Mouse (Mus musculus): Measurements from ENCODE around the gene Plch1. TPM values are rescaled to one million over a fixed set of nuclear protein-coding genes. Genes with fewer than 3 reads are reported as not detected.

The Plch1 gene
- polyA plus RNA-seq, 1 experiment, result 0.01 TPM

GRCm38 (mm10) chr3:63692727-63693126 lies 206.5 kb downstream of the Plch1 start:
- no peak overlapping the region for H3ac ChIP-seq (ENCODE audit: control insufficient read depth, insufficient read length)
- TF ChIP-seq REST (IDR thresholded peaks at IDR 0.05; ENCODE audit: insufficient read depth, insufficient read length), result no peak
- no peak for TF ChIP-seq SRF (IDR thresholded peaks at IDR 0.05; ENCODE audit: control insufficient read depth, insufficient read length, low read depth)
- TF ChIP-seq MAX (IDR thresholded peaks at IDR 0.05; ENCODE audit: low read depth), result no peak
- TF ChIP-seq MYOG (IDR thresholded peaks at IDR 0.05; ENCODE audit: control insufficient read depth in 1 of 3, insufficient read depth in 1 of 3, insufficient read length in 2 of 3, low read depth in 2 of 3), result no peak
- TF ChIP-seq USF1 (IDR thresholded peaks at IDR 0.05; ENCODE audit: low read depth), result no peak
- TF ChIP-seq TCF3 (IDR thresholded peaks at IDR 0.05; ENCODE audit: insufficient read length, low read depth), result no peak
- no peak for TF ChIP-seq POLR2A (IDR thresholded peaks at IDR 0.05; ENCODE audit: insufficient read length, low read depth)
- TF ChIP-seq CEBPB (IDR thresholded peaks at IDR 0.05; ENCODE audit: insufficient read depth, poor library complexity, severe bottlenecking), result no peak
- no peak for TF ChIP-seq TCF12 (IDR thresholded peaks at IDR 0.05; ENCODE audit: insufficient read depth, poor library complexity, severe bottlenecking)
- TF ChIP-seq E2F4 (IDR thresholded peaks at IDR 0.05; ENCODE audit: insufficient read depth), result no peak
- no peak for TF ChIP-seq MYOD1 (IDR thresholded peaks at IDR 0.05; ENCODE audit: control insufficient read depth in 1 of 3, insufficient read length in 2 of 3, low read depth in 2 of 3)
- TF ChIP-seq POLR2AphosphoS2 (IDR thresholded peaks at IDR 0.05; ENCODE audit: insufficient read length, low read depth), result no peak
- no peaks in the 10 kb centered on the region for H3K79me2 ChIP-seq (ENCODE audit: control insufficient read depth, insufficient read depth)
- H3K4me3 ChIP-seq, result no peak overlapping the region
- H3K36me3 ChIP-seq (ENCODE audit: control insufficient read depth, insufficient read depth), result no peaks in the 10 kb centered on the region
- H3K4me2 ChIP-seq (ENCODE audit: low read depth), result no peak overlapping the region
- no peaks in the 10 kb centered on the region for H3K27me3 ChIP-seq (ENCODE audit: control insufficient read depth, insufficient read depth, insufficient read length)

- no peaks in the 10 kb centered on the region for H3K36me3 ChIP-seq (ENCODE audit: control insufficient read depth, insufficient read depth)
- no peaks in the 10 kb centered on the region for H3K79me2 ChIP-seq (ENCODE audit: control insufficient read depth, insufficient read depth)
- H3K4me2 ChIP-seq (ENCODE audit: low read depth), result no peak overlapping the region
- H3ac ChIP-seq (ENCODE audit: control insufficient read depth, insufficient read length), result no peak overlapping the region
- no peak for TF ChIP-seq MYOG (IDR thresholded peaks at IDR 0.05; ENCODE audit: control insufficient read depth in 1 of 3, insufficient read depth in 1 of 3, insufficient read length in 2 of 3, low read depth in 2 of 3)
- no peak for TF ChIP-seq TCF3 (IDR thresholded peaks at IDR 0.05; ENCODE audit: insufficient read length, low read depth)
- no peak for TF ChIP-seq USF1 (IDR thresholded peaks at IDR 0.05; ENCODE audit: low read depth)
- no peak for TF ChIP-seq SRF (IDR thresholded peaks at IDR 0.05; ENCODE audit: control insufficient read depth, insufficient read length, low read depth)
- no peak for TF ChIP-seq CEBPB (IDR thresholded peaks at IDR 0.05; ENCODE audit: insufficient read depth, poor library complexity, severe bottlenecking)
- no peak for TF ChIP-seq TCF12 (IDR thresholded peaks at IDR 0.05; ENCODE audit: insufficient read depth, poor library complexity, severe bottlenecking)
- TF ChIP-seq REST (IDR thresholded peaks at IDR 0.05; ENCODE audit: insufficient read depth, insufficient read length), result no peak
- no peak for TF ChIP-seq POLR2A (IDR thresholded peaks at IDR 0.05; ENCODE audit: insufficient read length, low read depth)
- TF ChIP-seq E2F4 (IDR thresholded peaks at IDR 0.05; ENCODE audit: insufficient read depth), result no peak
- no peak for TF ChIP-seq MYOD1 (IDR thresholded peaks at IDR 0.05; ENCODE audit: control insufficient read depth in 1 of 3, insufficient read length in 2 of 3, low read depth in 2 of 3)
- H3K4me3 ChIP-seq, result no peak overlapping the region
- no peaks in the 10 kb centered on the region for H3K27me3 ChIP-seq (ENCODE audit: control insufficient read depth, insufficient read depth, insufficient read length)
Observed at GRCm38 (mm10) chr3:63668779-63669178, 230.5 kb downstream of the Plch1 start.

- Histone ChIP-seq H3K79me2 (ENCODE audit: control insufficient read depth, insufficient read depth) (no peaks in the 10 kb centered on the region), H3K27me3 (ENCODE audit: control insufficient read depth, insufficient read depth, insufficient read length) (no peaks in the 10 kb centered on the region), H3K4me3 (no peak overlapping the region), H3ac (ENCODE audit: control insufficient read depth, insufficient read length) (no peak overlapping the region), H3K4me2 (ENCODE audit: low read depth) (no peak overlapping the region), H3K36me3 (ENCODE audit: control insufficient read depth, insufficient read depth) (no peaks in the 10 kb centered on the region)
- TF ChIP-seq POLR2A (IDR thresholded peaks at IDR 0.05; ENCODE audit: insufficient read length, low read depth) (no peak), MYOG (IDR thresholded peaks at IDR 0.05; ENCODE audit: control insufficient read depth in 1 of 3, insufficient read depth in 1 of 3, insufficient read length in 2 of 3, low read depth in 2 of 3) (no peak), REST (IDR thresholded peaks at IDR 0.05; ENCODE audit: insufficient read depth, insufficient read length) (no peak), POLR2AphosphoS2 (IDR thresholded peaks at IDR 0.05; ENCODE audit: insufficient read length, low read depth) (no peak), MYOD1 (IDR thresholded peaks at IDR 0.05; ENCODE audit: control insufficient read depth in 1 of 3, insufficient read length in 2 of 3, low read depth in 2 of 3) (no peak), USF1 (IDR thresholded peaks at IDR 0.05; ENCODE audit: low read depth) (no peak), TCF3 (IDR thresholded peaks at IDR 0.05; ENCODE audit: insufficient read length, low read depth) (no peak), TCF12 (IDR thresholded peaks at IDR 0.05; ENCODE audit: insufficient read depth, poor library complexity, severe bottlenecking) (no peak), MAX (IDR thresholded peaks at IDR 0.05; ENCODE audit: low read depth) (no peak), E2F4 (IDR thresholded peaks at IDR 0.05; ENCODE audit: insufficient read depth) (no peak), SRF (IDR thresholded peaks at IDR 0.05; ENCODE audit: control insufficient read depth, insufficient read length, low read depth) (no peak), CEBPB (IDR thresholded peaks at IDR 0.05; ENCODE audit: insufficient read depth, poor library complexity, severe bottlenecking) (no peak)
Observed at GRCm38 (mm10) chr3:63665307-63665706, 234.0 kb downstream of the Plch1 start.

- Histone ChIP-seq H3K36me3 (ENCODE audit: control insufficient read depth, insufficient read depth) (no peaks in the 10 kb centered on the region), H3K27me3 (ENCODE audit: control insufficient read depth, insufficient read depth, insufficient read length) (no peaks in the 10 kb centered on the region), H3K79me2 (ENCODE audit: control insufficient read depth, insufficient read depth) (no peaks in the 10 kb centered on the region), H3ac (ENCODE audit: control insufficient read depth, insufficient read length) (no peak overlapping the region), H3K4me3 (no peak overlapping the region), H3K4me2 (ENCODE audit: low read depth) (no peak overlapping the region)
- no peak for TF ChIP-seq E2F4 (IDR thresholded peaks at IDR 0.05; ENCODE audit: insufficient read depth)
- TF ChIP-seq USF1 (IDR thresholded peaks at IDR 0.05; ENCODE audit: low read depth), result no peak
- TF ChIP-seq CEBPB (IDR thresholded peaks at IDR 0.05; ENCODE audit: insufficient read depth, poor library complexity, severe bottlenecking), result no peak
- TF ChIP-seq POLR2A (IDR thresholded peaks at IDR 0.05; ENCODE audit: insufficient read length, low read depth), result no peak
- TF ChIP-seq MYOG (IDR thresholded peaks at IDR 0.05; ENCODE audit: control insufficient read depth in 1 of 3, insufficient read depth in 1 of 3, insufficient read length in 2 of 3, low read depth in 2 of 3), result no peak
- no peak for TF ChIP-seq REST (IDR thresholded peaks at IDR 0.05; ENCODE audit: insufficient read depth, insufficient read length)
- TF ChIP-seq MAX (IDR thresholded peaks at IDR 0.05; ENCODE audit: low read depth), result no peak
- no peak for TF ChIP-seq POLR2AphosphoS2 (IDR thresholded peaks at IDR 0.05; ENCODE audit: insufficient read length, low read depth)
- no peak for TF ChIP-seq SRF (IDR thresholded peaks at IDR 0.05; ENCODE audit: control insufficient read depth, insufficient read length, low read depth)
- no peak for TF ChIP-seq MYOD1 (IDR thresholded peaks at IDR 0.05; ENCODE audit: control insufficient read depth in 1 of 3, insufficient read length in 2 of 3, low read depth in 2 of 3)
- no peak for TF ChIP-seq TCF12 (IDR thresholded peaks at IDR 0.05; ENCODE audit: insufficient read depth, poor library complexity, severe bottlenecking)
- TF ChIP-seq TCF3 (IDR thresholded peaks at IDR 0.05; ENCODE audit: insufficient read length, low read depth), result no peak
Observed at GRCm38 (mm10) chr3:63664575-63665243, 234.6 kb downstream of the Plch1 start.

Other genes starting within 250 kb of the Plch1 start
- gene E130311K13Rik, start 30.0 kb upstream of the Plch1 start, polyA plus RNA-seq (2012; fragmentation: generic; extraction: Trizol), result 3.4 TPM
- 8.4 TPM for gene Slc33a1, start 65.3 kb upstream of the Plch1 start, polyA plus RNA-seq (2012; fragmentation: generic; extraction: Trizol)
- gene Gmps, start 76.6 kb upstream of the Plch1 start, polyA plus RNA-seq (2012; fragmentation: generic; extraction: Trizol), result 7.2 TPM
- 0.01 TPM for gene Vmn2r1, start 182.1 kb upstream of the Plch1 start, polyA plus RNA-seq (2012; fragmentation: generic; extraction: Trizol)
- not detected for gene Vmn2r2, start 242.5 kb upstream of the Plch1 start, polyA plus RNA-seq (2012; fragmentation: generic; extraction: Trizol)

Data from myocyte (in vitro differentiated cells).